Mouse (Mus musculus) heart, adult 2 months (tissue): ENCODE data around the gene Set. TPM values are rescaled to one million over a fixed set of nuclear protein-coding genes. Genes with fewer than 3 reads are reported as not detected.
A peak's percentile ranks its signal among the peaks of the same experiment; 100 is the strongest.

ENCODE experiments used
- DNase-seq, 2 experiments: peaks; one replicate each; pipeline ENCODE4 v3.0.0; 2021
- H3K27ac ChIP-seq: fragments of 200-600 bp; 2 replicates; pipeline ENCODE4 v1.8.1; 2022
- H3K27me3 ChIP-seq: fragments of 200-500 bp; 2 replicates; pipeline ENCODE4 v1.6.1; 2012; ENCODE audit warnings: mild to moderate bottlenecking, low read length, inconsistent platforms, mixed read lengths; ENCODE audit not compliant: control insufficient read depth, insufficient read depth
- H3K36me3 ChIP-seq: fragments of 200-500 bp; 2 replicates; pipeline ENCODE4 v1.6.1; 2012; ENCODE audit warnings: low read length, inconsistent platforms; ENCODE audit not compliant: control insufficient read depth, insufficient read depth
- H3K4me1 ChIP-seq: fragments of 200-500 bp; 2 replicates; pipeline ENCODE4 v1.6.1; 2011; ENCODE audit warnings: low read length; ENCODE audit not compliant: control insufficient read depth, insufficient read depth
- H3K4me3 ChIP-seq: fragments of 200-600 bp; 2 replicates; pipeline ENCODE4 v1.8.1; 2022
- H3K79me2 ChIP-seq: fragments of 200-500 bp; replicated peaks from 2 replicates; pipeline ENCODE4 v1.6.1; 2012; ENCODE audit warnings: mild to moderate bottlenecking, inconsistent platforms, low read length, moderate library complexity, mixed read lengths; ENCODE audit not compliant: control insufficient read depth, insufficient read depth
- H3K9ac ChIP-seq: fragments of 200-500 bp; 2 replicates; pipeline ENCODE4 v1.6.1; 2012; ENCODE audit warnings: low read depth, mild to moderate bottlenecking, control low read depth, inconsistent platforms, low read length, mixed read lengths
- CTCF ChIP-seq: fragments of 200-600 bp; IDR thresholded peaks from 2 replicates; pipeline ENCODE4 v1.8.1; 2022; ENCODE audit warnings: antibody characterized with exemption, mild to moderate bottlenecking, moderate library complexity
- EP300 ChIP-seq: fragments of 200-500 bp; IDR thresholded peaks from 2 replicates; pipeline ENCODE4 v1.6.1; 2011; ENCODE audit warnings: low read depth, low read length, control low read depth; ENCODE audit not compliant: insufficient read depth
- POLR2A ChIP-seq: fragments of 200-500 bp; IDR thresholded peaks from 2 replicates; pipeline ENCODE4 v1.6.1; 2011; ENCODE audit warnings: mild to moderate bottlenecking, low read depth, low read length, control low read depth; ENCODE audit not compliant: insufficient read depth
- WGBS: fragments of 180-500 bp; shearing (Covaris S2); methylation state at CpG from one replicate; pipeline ENCODE4 v1.1.7; 2018; 5-methylcytosine and 5-hydroxymethylcytosine counted together
- intact Hi-C: fragments of 180-260 bp; cut with DNase I; formaldehyde crosslinking; loops from one replicate; pipeline ENCODE4 v1.15.1; 2025
- polyA plus RNA-seq: library from polyadenylated mRNA; depleted of rRNA; stranded (reverse); fragments of >200 nt; gene quantifications from 2 replicates; pipeline ENCODE4 v1.2.3, GENCODE M21; 2012
- total RNA-seq, 2 experiments: library from RNA; stranded (reverse); gene quantifications; 2 replicates each; pipeline ENCODE4 v1.2.3; 2021

Set gene
- total and polyA plus RNA-seq, 3 experiments: 21.9 to 96.7 (median 88.7) TPM

- peaks cover 2% of the 10 kb centered on the region; the same call in 1 of the 2 replicates for H3K4me1 ChIP-seq
- TF ChIP-seq EP300: no peak
- no peak for TF ChIP-seq POLR2A
- no peak for TF ChIP-seq CTCF
- no peaks in the 10 kb centered on the region for H3K27me3 ChIP-seq
- no peak for DNase-seq
- no peaks in the 10 kb centered on the region for H3K79me2 ChIP-seq
- H3K4me3 ChIP-seq: no peak overlapping the region
- no peak overlapping the region for H3K9ac ChIP-seq
- no peaks in the 10 kb centered on the region for H3K36me3 ChIP-seq
- no peak overlapping the region for H3K27ac ChIP-seq
- intact Hi-C loops: loop anchor here (5.0 kb wide), 1 partner anchor 118 kb away; no protein-coding TSS in a partner anchor
- WGBS: 91% methylated on average over 5 of the region's 5 CpGs
Observed at GRCm38 (mm10) chr2:30044550-30044949, 12.6 kb upstream of the Set start.

- intact Hi-C loops: no loop called here
Observed at GRCm38 (mm10) chr2:30047127-30047526, 10.1 kb upstream of the Set start.

GRCm38 (mm10) chr2:30048101-30048501 lies 9.1 kb upstream of the Set start:
- H3K9ac ChIP-seq: no peak overlapping the region; the same call in 1 of the 2 replicates
- no peak for TF ChIP-seq POLR2A
- TF ChIP-seq EP300: no peak
- no peak for TF ChIP-seq CTCF
- no peaks in the 10 kb centered on the region for H3K4me1 ChIP-seq
- WGBS: 50% methylated on average over 11 of the region's 11 CpGs
- H3K36me3 ChIP-seq: no peaks in the 10 kb centered on the region
- DNase-seq: no peak
- H3K27ac ChIP-seq: no peak overlapping the region
- intact Hi-C loops: loop anchor here (2.0 kb wide), 1 partner anchor 19 kb away; no protein-coding TSS in a partner anchor
- no peaks in the 10 kb centered on the region for H3K27me3 ChIP-seq
- peak overlapping the region; percentile 67 for H3K4me3 ChIP-seq
- no peaks in the 10 kb centered on the region for H3K79me2 ChIP-seq

More at GRCm38 (mm10) chr2:30047127-30047526, 10.1 kb upstream of the Set start:
- Histone ChIP-seq H3K4me3 (no peak overlapping the region), H3K27me3 (no peaks in the 10 kb centered on the region), H3K79me2 (no peaks in the 10 kb centered on the region), H3K4me1 (peaks cover 2% of the 10 kb centered on the region; the same call in 1 of the 2 replicates), H3K36me3 (no peaks in the 10 kb centered on the region), H3K27ac (no peak overlapping the region), H3K9ac (no peak overlapping the region)
- TF ChIP-seq CTCF: no peak
- no peak for DNase-seq
- WGBS: 96% methylated on average over 6 of the region's 6 CpGs

DNA sequence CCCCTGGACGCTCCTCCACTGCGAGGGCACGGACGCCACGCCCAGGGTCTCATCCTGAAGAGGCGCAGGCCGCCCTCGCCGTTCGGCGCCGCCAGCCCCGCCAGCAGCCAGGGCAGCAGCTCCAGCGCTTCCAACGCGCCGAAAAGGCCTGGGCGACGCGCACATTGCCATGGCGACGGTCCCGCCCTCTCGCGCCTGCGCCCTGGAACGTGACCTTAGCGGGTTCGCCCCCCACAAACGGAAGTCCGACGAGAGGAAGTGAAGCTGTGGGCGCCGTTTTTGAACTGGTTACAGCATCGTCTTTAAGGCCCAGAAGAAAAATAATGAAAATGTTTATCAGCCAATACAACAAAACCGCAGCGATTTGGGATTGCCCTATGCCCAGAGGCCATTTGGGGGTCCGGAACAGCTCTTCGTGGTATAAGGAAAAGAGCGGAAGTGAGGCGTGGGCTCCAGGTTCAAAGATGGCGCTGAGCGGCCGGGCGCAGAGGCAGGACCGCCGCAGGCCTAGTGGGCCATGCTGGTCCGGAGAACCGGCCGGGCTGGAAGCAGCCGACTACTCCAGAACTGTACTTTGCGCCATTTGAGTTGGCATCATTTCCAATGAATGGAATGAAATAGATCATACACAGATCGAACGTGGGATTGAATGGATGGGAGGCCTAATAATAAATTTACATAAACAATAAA lies 8.3 kb upstream of the Set start, which contains the start of gene Wdr34:
Gene Wdr34 (minus strand): TSS at position 183 of the 690 bp plus-strand sequence.
- TF ChIP-seq CTCF (0 out of 2 replicates have a peak, but pooled peaks have one; percentile 7), EP300 (no peak), POLR2A (peak; percentile 55)
- Histone ChIP-seq H3K9ac (peak within 1 kb of the TSS; percentile 78), H3K4me3 (peak within 1 kb of the TSS; percentile 67), H3K4me1 (no peaks in the 10 kb centered on the region), H3K27me3 (no peaks in the 10 kb centered on the region), H3K27ac (peak within 1 kb of the TSS; percentile 99), H3K79me2 (no peaks in the 10 kb centered on the region), H3K36me3 (no peaks in the 10 kb centered on the region)
- peak; percentile 98 to 99 for DNase-seq
- WGBS: 1% methylated on average over 54 of the region's 54 CpGs
- intact Hi-C loops: loop anchor here (2.0 kb wide), 1 partner anchor 18 kb away; no protein-coding TSS in a partner anchor

GRCm38 (mm10) chr2:30049831-30050230 lies 7.3 kb upstream of the Set start:
- TF ChIP-seq POLR2A (no peak), EP300 (no peak), CTCF (no peak)
- H3K27me3 ChIP-seq: no peaks in the 10 kb centered on the region
- no peaks in the 10 kb centered on the region for H3K4me1 ChIP-seq
- 44% methylated on average over 3 of the region's 3 CpGs for WGBS
- no peaks in the 10 kb centered on the region for H3K79me2 ChIP-seq
- no peak overlapping the region for H3K9ac ChIP-seq
- H3K36me3 ChIP-seq: no peaks in the 10 kb centered on the region
- DNase-seq: no peak
- no peak overlapping the region for H3K27ac ChIP-seq
- intact Hi-C loops: loop anchor here (2.0 kb wide), 1 partner anchor 17 kb away; no protein-coding TSS in a partner anchor
- no peak overlapping the region for H3K4me3 ChIP-seq
